Mouse (Mus musculus): ENCODE results near the gene Nkx1-2. TPM values are rescaled to one million over a fixed set of nuclear protein-coding genes. Genes with fewer than 3 reads are reported as not detected.

The Nkx1-2 gene
- polyA plus RNA-seq, 1 experiment from 2014 or later: not detected

Other genes with a start within 250 kb of the Nkx1-2 start
- 214 and 222 TPM in 2 replicates for gene Oat, start 23.2 kb downstream of the Nkx1-2 start, polyA plus RNA-seq (2015; fragmentation: Nextera tagmentation; extraction: Ambion mirVana)
- gene Lhpp, start 11.0 kb upstream of the Nkx1-2 start, polyA plus RNA-seq (2015; fragmentation: Nextera tagmentation; extraction: Ambion mirVana): 23.7 and 25.1 TPM in 2 replicates
- 16.4 and 21.8 TPM in 2 replicates for gene Fam53b, start 214.2 kb upstream of the Nkx1-2 start, polyA plus RNA-seq (2015; fragmentation: Nextera tagmentation; extraction: Ambion mirVana)

All from heart, embryonic 16.5 days (tissue).